Mouse (Mus musculus) ovary, adult 18-20 months (tissue): ENCODE results near the gene Vmn2r1.

ENCODE experiments used
- DNase-seq: peaks from one replicate; pipeline ENCODE4 v3.0.0; 2022; ENCODE audit warnings: low spot score, mixed read lengths

Gene Vmn2r1

DNA sequence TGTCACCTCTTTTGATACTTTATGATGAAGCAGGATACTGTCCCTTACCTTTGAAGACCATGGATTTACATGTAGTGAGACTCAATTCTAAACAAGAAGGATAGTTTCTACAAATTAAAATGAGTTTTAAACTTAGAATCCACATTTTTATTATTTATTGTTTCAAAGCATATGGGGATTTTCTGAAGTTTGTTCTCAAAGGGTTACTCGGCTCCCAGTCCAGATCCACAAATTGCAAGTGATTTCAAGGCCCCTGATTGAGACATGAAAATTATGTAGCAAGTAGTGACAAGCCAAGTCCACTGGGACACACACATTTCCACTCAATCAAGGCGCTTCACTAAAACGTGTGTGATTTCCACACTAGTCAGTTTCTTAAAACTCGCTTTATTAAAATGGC lies at the start of gene Vmn2r1:
Gene Vmn2r1, plus strand, starts transcription at position 301 of the 400 bp plus-strand sequence.
- DNase-seq = no peak

DNA sequence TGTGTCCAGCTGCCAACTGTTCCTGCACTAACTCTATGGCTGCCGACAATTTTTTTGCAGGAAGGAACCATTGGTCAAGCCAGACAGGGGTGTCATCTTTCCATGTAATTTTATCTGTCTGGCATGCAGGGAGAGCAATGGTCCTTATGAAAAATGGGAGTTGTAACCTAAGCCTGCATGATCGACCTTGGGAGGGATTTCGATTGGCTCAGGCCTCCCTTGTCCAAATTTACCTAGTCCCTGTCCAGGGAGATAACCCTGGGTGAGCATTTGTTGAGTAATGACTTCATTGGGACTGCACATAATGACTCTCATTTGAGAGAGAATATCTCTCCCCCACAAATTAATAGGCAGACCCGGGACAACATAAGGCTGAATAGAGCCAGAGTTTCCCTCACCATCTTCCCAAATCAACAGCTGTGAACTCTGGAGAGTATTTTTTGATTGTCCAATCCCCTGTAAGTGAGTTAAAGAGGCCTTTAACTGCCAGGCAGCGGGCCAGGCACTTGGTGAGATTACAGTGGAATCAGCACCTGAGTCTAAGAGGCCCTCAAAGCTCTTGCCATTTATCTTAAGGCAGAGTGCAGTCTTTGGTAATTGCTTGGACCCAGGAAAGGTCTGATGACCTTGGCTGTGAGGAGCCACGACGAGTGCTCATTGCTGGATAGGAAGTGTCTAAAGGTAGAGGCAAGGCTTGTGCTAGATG lies 43.1 kb upstream of the Vmn2r1 start:
- DNase-seq = no peak

DNA sequence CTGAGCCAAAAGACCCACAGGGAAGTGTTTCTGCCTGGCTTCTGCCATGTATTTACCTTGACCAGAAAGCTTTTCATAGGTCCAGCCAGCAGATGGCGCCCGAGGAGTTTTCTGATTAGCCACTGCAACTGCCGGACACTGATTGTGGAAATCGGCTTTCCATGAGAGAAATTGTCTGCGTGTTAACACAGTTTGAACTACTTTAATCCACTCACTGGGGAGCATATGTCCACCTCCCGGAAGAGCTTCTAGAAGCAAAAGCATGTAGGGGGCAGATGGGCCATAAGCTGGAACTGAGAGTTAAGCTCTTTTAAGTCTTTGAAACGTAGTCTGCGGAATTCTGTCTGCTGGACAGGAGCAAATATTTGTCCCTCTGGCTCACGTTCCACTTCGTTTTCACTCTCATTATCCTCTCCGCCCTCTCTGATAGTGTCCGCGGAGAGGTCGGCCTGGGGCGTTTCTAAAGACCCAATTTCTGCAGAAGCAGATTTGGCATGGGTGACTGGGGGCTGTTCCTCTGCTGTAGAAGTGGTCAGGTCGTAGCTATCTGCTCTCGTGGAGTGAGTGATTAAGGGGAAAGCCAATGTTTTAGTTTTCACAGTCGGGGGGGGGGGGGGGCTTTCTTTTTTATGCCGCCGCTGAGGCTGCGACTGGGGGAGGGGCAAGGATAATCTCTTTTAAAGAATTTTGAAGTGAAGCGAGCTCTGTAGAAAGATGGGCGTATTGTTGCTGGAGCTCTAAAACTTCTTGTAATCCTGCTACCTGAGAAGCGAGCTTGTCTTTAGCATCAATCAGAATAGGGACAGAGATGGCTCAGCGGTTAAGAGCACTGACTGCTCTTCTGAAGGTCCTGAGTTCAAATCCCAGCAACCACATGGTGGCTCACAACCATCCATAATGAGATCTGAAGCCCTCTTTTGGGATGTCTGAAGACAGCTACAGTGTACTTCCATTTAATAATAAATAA lies 41.2 kb upstream of the Vmn2r1 start:
- DNase-seq = peak; percentile 73

DNA sequence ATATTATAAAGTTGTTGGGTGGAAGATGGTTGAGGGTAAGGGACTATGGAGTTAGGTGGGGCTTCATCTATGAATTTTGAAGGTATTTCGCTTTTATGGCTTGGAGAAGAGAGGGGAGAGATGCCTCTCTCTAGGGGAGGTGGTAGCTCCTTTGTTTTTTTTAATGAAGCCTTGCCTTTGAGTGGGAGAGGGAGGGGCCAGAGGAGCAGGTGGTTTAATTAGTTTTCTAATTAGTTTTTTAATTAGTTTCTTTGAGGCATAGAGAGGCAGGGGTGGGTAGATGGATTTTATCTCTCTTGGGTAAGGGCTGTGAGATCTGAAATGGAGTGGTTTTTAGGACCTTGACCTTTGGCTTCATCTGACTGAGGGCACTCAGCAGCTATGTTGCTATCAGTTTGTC lies 31.4 kb downstream of the Vmn2r1 start:
- DNase-seq = no peak

DNA sequence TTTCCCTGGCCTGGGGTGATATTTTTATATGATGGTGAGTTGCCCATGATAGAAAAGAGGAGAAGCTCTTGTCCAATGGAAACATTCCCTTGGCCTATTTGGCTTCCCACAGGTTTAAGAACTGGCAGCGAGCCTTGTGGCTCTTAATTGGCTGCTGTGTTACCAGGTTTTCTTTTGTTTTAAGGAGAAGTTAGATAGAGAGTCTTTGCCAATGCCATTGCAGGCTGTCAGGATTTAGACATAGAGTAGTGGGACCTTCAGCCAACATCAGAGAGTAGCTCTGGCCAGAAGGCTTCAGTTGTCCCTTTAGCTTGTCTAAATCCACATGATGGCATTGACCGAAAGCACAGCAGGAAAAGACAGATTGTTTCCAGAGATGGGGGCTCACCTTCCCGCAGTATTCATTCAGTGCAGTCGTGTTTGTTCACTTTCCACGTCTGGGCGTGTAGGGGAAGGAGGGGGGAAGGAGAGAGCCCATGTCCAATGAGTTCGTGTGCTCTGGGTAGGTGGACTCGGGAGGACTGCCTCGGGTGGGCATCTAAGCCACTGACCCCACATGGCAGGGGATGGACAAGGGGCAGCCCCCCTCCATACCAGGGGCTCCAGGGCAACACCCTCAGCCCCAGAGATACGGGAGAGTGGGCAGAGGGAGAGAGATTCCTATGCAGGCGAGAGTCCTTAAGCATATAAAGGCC lies 32.2 kb downstream of the Vmn2r1 start:
- no peak for DNase-seq

DNA sequence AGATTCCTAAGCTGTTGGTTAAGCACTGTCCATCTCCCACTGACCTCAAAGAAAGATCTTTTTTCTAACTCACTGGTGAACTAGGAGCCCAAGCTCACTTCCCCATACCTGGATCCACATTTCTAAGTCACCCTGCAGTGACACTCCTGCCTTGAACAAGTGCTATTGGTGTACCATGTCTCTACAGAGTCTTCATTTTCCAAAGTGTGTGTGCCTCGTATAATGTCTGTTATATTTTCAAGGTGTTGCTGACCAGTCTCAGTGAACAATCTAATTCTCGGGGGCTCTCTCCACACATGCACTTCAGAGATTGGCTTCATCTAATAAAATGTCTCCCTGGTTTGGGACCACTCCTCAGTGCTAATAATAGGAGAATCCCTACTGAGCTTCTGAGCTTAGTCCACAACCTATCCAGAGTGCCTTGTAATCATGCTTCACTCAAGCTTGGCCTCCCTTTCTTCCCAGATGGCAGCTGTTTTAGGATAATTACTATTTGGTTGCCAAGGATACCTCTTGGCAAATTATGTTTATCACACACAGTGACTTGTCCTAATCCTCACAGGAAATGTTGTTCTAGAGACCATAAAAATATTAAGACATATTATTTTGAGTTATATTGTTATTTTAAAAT lies 60.6 kb downstream of the Vmn2r1 start, which contains the start of gene Vmn2r2:
Gene Vmn2r2, minus strand, starts transcription at position 51 of the 631 bp plus-strand sequence.
- no peak for DNase-seq
